Mouse (Mus musculus): ENCODE measurements at regions not wholly inside any gene's neighbourhood (a gene's known extent, or its start where the extent isn't known, plus 50 kb on each side); places are given as distances from the start of the nearest gene placed in this dataset.
A peak's percentile ranks its signal among the peaks of the same experiment; 100 is the strongest.

- H3K9me3 ChIP-seq (ENCODE audit: low read length) = no peaks in the 10 kb centered on the region
- 93% methylated on average over 7 of the region's 7 CpGs for WGBS
Measured at GRCm38 (mm10) chr9:32003730-32004129, 90.5 kb upstream of the Barx2 start.

DNA sequence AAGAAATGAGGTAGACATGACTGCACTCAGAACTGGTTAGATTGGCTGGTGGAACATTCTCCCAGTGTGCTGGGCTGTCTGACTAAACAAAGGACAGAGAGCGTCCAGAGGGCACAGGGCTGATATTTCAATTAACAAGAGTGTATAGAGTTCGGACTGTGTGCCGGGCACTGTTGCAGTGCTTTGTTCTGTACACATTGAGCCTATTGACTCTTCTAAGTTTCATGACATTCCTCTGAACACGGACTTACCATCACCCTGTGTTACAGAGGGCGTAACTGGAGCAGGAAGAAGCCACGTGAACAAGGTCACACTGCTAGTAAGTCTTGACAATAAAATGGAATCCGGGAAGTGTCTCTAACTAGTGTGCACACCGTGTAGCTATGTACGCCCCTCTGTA lies 92.1 kb upstream of the Barx2 start:
- no peak for ATAC-seq (ENCODE audit: low FRiP score, low TSS enrichment)
- H3K9ac ChIP-seq (replicated peaks; ENCODE audit: low read length) = no peak overlapping the region
- H3K4me1 ChIP-seq (ENCODE audit: insufficient read depth, low read length) = peaks cover 3% of the 10 kb centered on the region; the same call in 1 of the 2 replicates
- no peaks in the 10 kb centered on the region for H3K9me3 ChIP-seq (ENCODE audit: low read length)
- no peak overlapping the region for H3K4me3 ChIP-seq (ENCODE audit: low read length)
- no peaks in the 10 kb centered on the region for H3K36me3 ChIP-seq (ENCODE audit: insufficient read depth, low read length)
- no peaks in the 10 kb centered on the region for H3K27me3 ChIP-seq (ENCODE audit: insufficient read depth, low read length)
- H3K27ac ChIP-seq (ENCODE audit: low read length) = no peak overlapping the region
- H3K4me2 ChIP-seq (replicated peaks; ENCODE audit: low read depth, low read length) = no peak overlapping the region
- WGBS = 55% methylated on average over 9 of the region's 9 CpGs

More at GRCm38 (mm10) chr9:32003730-32004129, 90.5 kb upstream of the Barx2 start:
- H3K4me3 ChIP-seq (ENCODE audit: low read length) = no peak overlapping the region
- H3K4me2 ChIP-seq (replicated peaks; ENCODE audit: low read depth, low read length) = no peak overlapping the region
- H3K9ac ChIP-seq (replicated peaks; ENCODE audit: low read length) = no peak overlapping the region
- H3K4me1 ChIP-seq (ENCODE audit: insufficient read depth, low read length) = peaks cover 3% of the 10 kb centered on the region; the same call in 1 of the 2 replicates
- no peak overlapping the region for H3K27ac ChIP-seq (ENCODE audit: low read length)
- ATAC-seq (ENCODE audit: low FRiP score, low TSS enrichment) = no peak
- H3K27me3 ChIP-seq (ENCODE audit: insufficient read depth, low read length) = no peaks in the 10 kb centered on the region
- no peaks in the 10 kb centered on the region for H3K36me3 ChIP-seq (ENCODE audit: insufficient read depth, low read length)

GRCm38 (mm10) chr9:32006350-32006749 lies 93.1 kb upstream of the Barx2 start:
- Histone ChIP-seq H3K4me2 (replicated peaks; ENCODE audit: low read depth, low read length) (no peak overlapping the region), H3K27ac (ENCODE audit: low read length) (no peak overlapping the region), H3K9me3 (ENCODE audit: low read length) (no peaks in the 10 kb centered on the region), H3K27me3 (ENCODE audit: insufficient read depth, low read length) (no peaks in the 10 kb centered on the region), H3K36me3 (ENCODE audit: insufficient read depth, low read length) (no peaks in the 10 kb centered on the region), H3K4me1 (ENCODE audit: insufficient read depth, low read length) (peaks cover 3% of the 10 kb centered on the region; the same call in 1 of the 2 replicates), H3K9ac (replicated peaks; ENCODE audit: low read length) (no peak overlapping the region), H3K4me3 (ENCODE audit: low read length) (no peak overlapping the region)
- ATAC-seq (ENCODE audit: low FRiP score, low TSS enrichment) = no peak
- WGBS = 72% methylated on average over 4 of the region's 4 CpGs

DNA sequence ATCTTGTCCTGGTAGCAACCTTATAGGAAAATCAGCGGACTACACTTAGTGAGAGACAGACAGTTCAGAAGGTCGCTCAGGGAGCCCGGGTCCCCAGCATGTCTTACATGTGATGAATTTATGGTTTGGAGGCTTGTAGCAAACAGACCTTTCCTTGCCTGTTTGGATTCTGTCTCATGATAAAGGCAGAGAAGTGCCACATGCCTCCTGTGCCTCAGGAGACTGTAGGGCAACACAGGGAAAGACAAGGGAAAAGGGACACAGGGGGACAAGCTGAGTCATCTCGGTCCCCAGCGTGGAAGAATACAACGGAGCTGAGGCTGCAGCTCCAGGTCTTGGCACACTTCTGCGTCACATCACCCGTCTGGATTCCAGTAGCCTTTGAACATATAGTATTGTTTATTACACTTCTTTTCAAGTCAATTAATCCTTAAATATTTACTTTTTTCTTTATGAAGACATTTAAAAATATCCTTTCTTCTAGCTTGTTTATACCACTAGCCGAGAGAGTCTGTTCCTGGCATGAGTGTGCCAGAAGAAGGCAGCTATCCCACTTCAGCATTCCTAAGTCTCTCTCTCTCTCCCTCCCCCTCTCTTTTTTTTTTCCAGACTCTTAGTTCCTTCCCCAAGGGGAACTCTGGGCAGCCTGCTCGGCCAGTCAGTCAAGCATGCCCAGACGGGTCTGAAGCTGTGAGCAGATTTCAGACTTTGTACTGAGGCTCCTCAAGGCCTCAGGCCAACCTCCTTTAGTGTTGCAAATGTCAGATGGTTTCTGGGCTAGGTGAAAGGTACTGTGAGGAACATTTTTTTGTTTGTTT lies 97.9 kb upstream of the Barx2 start:
- H3K4me1 ChIP-seq (ENCODE audit: insufficient read depth, low read length) = no peaks in the 10 kb centered on the region
- peaks cover 3% of the 10 kb centered on the region; the same call in 1 of the 2 replicates for H3K9me3 ChIP-seq (ENCODE audit: low read length)
- no peak overlapping the region for H3K27ac ChIP-seq (ENCODE audit: low read length)
- no peak overlapping the region for H3K9ac ChIP-seq (replicated peaks; ENCODE audit: low read length)
- H3K4me3 ChIP-seq (ENCODE audit: low read length) = no peak overlapping the region
- WGBS = 40% methylated on average over 11 of the region's 11 CpGs
- H3K36me3 ChIP-seq (ENCODE audit: insufficient read depth, low read length) = no peaks in the 10 kb centered on the region
- H3K4me2 ChIP-seq (replicated peaks; ENCODE audit: low read depth, low read length) = no peak overlapping the region
- ATAC-seq (ENCODE audit: low FRiP score, low TSS enrichment) = peak; percentile 75; the same call in 1 of the 2 replicates
- no peaks in the 10 kb centered on the region for H3K27me3 ChIP-seq (ENCODE audit: insufficient read depth, low read length)

- H3K27me3 ChIP-seq (ENCODE audit: insufficient read depth, low read length) = no peaks in the 10 kb centered on the region
- H3K9me3 ChIP-seq (ENCODE audit: low read length) = peaks cover 3% of the 10 kb centered on the region; the same call in 1 of the 2 replicates
- no peak for ATAC-seq (ENCODE audit: low FRiP score, low TSS enrichment)
- H3K4me2 ChIP-seq (replicated peaks; ENCODE audit: low read depth, low read length) = no peak overlapping the region
- 69% methylated on average over 4 of the region's 4 CpGs for WGBS
- H3K4me1 ChIP-seq (ENCODE audit: insufficient read depth, low read length) = peaks cover 9% of the 10 kb centered on the region; the same call in 1 of the 2 replicates
- no peaks in the 10 kb centered on the region for H3K36me3 ChIP-seq (ENCODE audit: insufficient read depth, low read length)
- no peak overlapping the region for H3K4me3 ChIP-seq (ENCODE audit: low read length)
- no peak overlapping the region for H3K9ac ChIP-seq (replicated peaks; ENCODE audit: low read length)
- no peak overlapping the region for H3K27ac ChIP-seq (ENCODE audit: low read length)
Measured at GRCm38 (mm10) chr9:32016286-32016685, 99.7 kb upstream of the Arhgap32 start.

DNA sequence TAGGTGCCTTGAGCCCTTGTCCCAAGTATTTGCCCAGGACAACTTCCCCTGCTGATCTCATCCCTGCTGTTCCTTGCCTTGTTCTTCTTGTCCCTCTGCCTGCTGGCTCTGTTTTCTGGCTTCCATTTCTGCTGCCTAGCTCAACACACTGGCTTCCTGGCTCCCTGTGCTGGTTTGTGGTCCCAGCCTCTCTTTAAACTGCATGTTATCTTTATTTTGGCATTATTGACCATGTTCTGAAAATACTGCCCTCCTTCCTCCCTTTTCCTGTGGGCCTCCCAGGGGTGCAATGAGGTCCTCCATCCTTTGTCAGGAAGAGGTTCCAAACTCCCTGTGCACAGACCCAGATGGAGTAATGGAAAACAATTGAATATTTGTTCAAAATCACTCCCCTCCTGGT lies 97.9 kb upstream of the Arhgap32 start:
- peaks cover 18% of the 10 kb centered on the region; the same call in 1 of the 2 replicates for H3K4me1 ChIP-seq (ENCODE audit: insufficient read depth, low read length)
- no peak overlapping the region for H3K4me3 ChIP-seq (ENCODE audit: low read length)
- no peaks in the 10 kb centered on the region for H3K27me3 ChIP-seq (ENCODE audit: insufficient read depth, low read length)
- no peak for ATAC-seq (ENCODE audit: low FRiP score, low TSS enrichment)
- H3K27ac ChIP-seq (ENCODE audit: low read length) = no peak overlapping the region
- H3K36me3 ChIP-seq (ENCODE audit: insufficient read depth, low read length) = no peaks in the 10 kb centered on the region
- no peak overlapping the region for H3K9ac ChIP-seq (replicated peaks; ENCODE audit: low read length)
- no peak overlapping the region for H3K4me2 ChIP-seq (replicated peaks; ENCODE audit: low read depth, low read length)
- peaks cover 3% of the 10 kb centered on the region; the same call in 1 of the 2 replicates for H3K9me3 ChIP-seq (ENCODE audit: low read length)

DNA sequence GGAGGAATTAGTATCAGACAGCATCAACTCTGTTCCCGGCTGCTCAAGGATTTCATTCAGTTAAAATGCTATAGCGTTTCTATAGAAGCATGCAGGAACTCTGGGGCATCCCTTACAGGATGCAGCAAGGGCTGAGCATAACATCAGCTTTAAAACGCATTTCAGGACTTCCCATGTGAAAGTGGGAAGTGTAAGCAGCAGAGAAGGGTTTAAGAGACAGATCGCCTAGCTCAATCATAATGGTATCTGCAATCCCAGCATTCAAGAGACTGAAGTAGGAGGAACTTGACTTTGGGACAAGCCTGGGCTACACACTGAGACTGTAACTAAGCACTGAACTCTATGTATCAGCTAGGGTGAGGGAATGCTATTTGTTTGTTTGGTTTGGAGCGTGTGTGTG lies 96.2 kb upstream of the Arhgap32 start:
- Histone ChIP-seq H3K9me3 (ENCODE audit: low read length) (no peaks in the 10 kb centered on the region), H3K27me3 (ENCODE audit: insufficient read depth, low read length) (no peaks in the 10 kb centered on the region), H3K27ac (ENCODE audit: low read length) (no peak overlapping the region), H3K9ac (replicated peaks; ENCODE audit: low read length) (no peak overlapping the region), H3K4me1 (ENCODE audit: insufficient read depth, low read length) (peaks cover 27% of the 10 kb centered on the region), H3K4me2 (replicated peaks; ENCODE audit: low read depth, low read length) (no peak overlapping the region), H3K36me3 (ENCODE audit: insufficient read depth, low read length) (no peaks in the 10 kb centered on the region), H3K4me3 (ENCODE audit: low read length) (no peak overlapping the region)
- 66% methylated on average over 5 of the region's 5 CpGs for WGBS
- ATAC-seq (ENCODE audit: low FRiP score, low TSS enrichment) = no peak

GRCm38 (mm10) chr9:32020942-32021731 lies 94.8 kb upstream of the Arhgap32 start:
- Histone ChIP-seq H3K4me1 (ENCODE audit: insufficient read depth, low read length) (peaks cover 32% of the 10 kb centered on the region), H3K9ac (replicated peaks; ENCODE audit: low read length) (0 out of 2 replicates have a peak overlapping the region, but pooled peaks have one; percentile 5), H3K36me3 (ENCODE audit: insufficient read depth, low read length) (no peaks in the 10 kb centered on the region), H3K27ac (ENCODE audit: low read length) (peak overlapping the region; percentile 3; the same call in 1 of the 2 replicates), H3K4me2 (replicated peaks; ENCODE audit: low read depth, low read length) (no peak overlapping the region), H3K4me3 (ENCODE audit: low read length) (no peak overlapping the region), H3K27me3 (ENCODE audit: insufficient read depth, low read length) (no peaks in the 10 kb centered on the region), H3K9me3 (ENCODE audit: low read length) (no peaks in the 10 kb centered on the region)
- WGBS = 41% methylated on average over 13 of the region's 13 CpGs
- no peak for ATAC-seq (ENCODE audit: low FRiP score, low TSS enrichment)

GRCm38 (mm10) chr9:32021755-32022154 lies 94.2 kb upstream of the Arhgap32 start:
- Histone ChIP-seq H3K36me3 (ENCODE audit: insufficient read depth, low read length) (no peaks in the 10 kb centered on the region), H3K27me3 (ENCODE audit: insufficient read depth, low read length) (no peaks in the 10 kb centered on the region), H3K27ac (ENCODE audit: low read length) (0 out of 2 replicates have a peak overlapping the region, but pooled peaks have one; percentile 3), H3K9ac (replicated peaks; ENCODE audit: low read length) (no peak overlapping the region), H3K4me1 (ENCODE audit: insufficient read depth, low read length) (peaks cover 32% of the 10 kb centered on the region), H3K4me2 (replicated peaks; ENCODE audit: low read depth, low read length) (no peak overlapping the region), H3K9me3 (ENCODE audit: low read length) (no peaks in the 10 kb centered on the region), H3K4me3 (ENCODE audit: low read length) (no peak overlapping the region)
- no peak for ATAC-seq (ENCODE audit: low FRiP score, low TSS enrichment)
- 38% methylated on average over 3 of the region's 3 CpGs for WGBS

Measured in kidney, embryonic 16.5 days (tissue).